Mouse (Mus musculus): ENCODE results near the gene Tmem189.
"Not testable (repeated sequence)": the region's sequence is repeated elsewhere in the genome, so short reads cannot be mapped to it uniquely, and the experiment has no call there.

Tmem189 gene

GRCm38 (mm10) chr2:167622352-167622751 lies 67.3 kb downstream of the Tmem189 start:
- DNase-seq (ENCODE audit: extremely low spot score), result no peak

- no peak for DNase-seq (ENCODE audit: extremely low spot score)
Observed at GRCm38 (mm10) chr2:167621255-167622087, 68.2 kb downstream of the Tmem189 start.

- no peak for DNase-seq (ENCODE audit: extremely low spot score)
Observed at GRCm38 (mm10) chr2:167617472-167617871, 72.2 kb downstream of the Tmem189 start.

GRCm38 (mm10) chr2:167617034-167617433 lies 72.6 kb downstream of the Tmem189 start:
- no peak for DNase-seq (ENCODE audit: extremely low spot score)

GRCm38 (mm10) chr2:167613335-167613734 lies 76.3 kb downstream of the Tmem189 start:
- not testable (repeated sequence) for DNase-seq (ENCODE audit: extremely low spot score)

- DNase-seq (ENCODE audit: extremely low spot score), result no peak
Observed at GRCm38 (mm10) chr2:167612122-167612521, 77.5 kb downstream of the Tmem189 start.

GRCm38 (mm10) chr2:167611287-167611686 lies 78.3 kb downstream of the Tmem189 start:
- no peak for DNase-seq (ENCODE audit: extremely low spot score)

GRCm38 (mm10) chr2:167606745-167607123 lies 82.9 kb downstream of the Tmem189 start:
- no peak for DNase-seq (ENCODE audit: extremely low spot score)

- DNase-seq (ENCODE audit: extremely low spot score), result no peak
Observed at GRCm38 (mm10) chr2:167605817-167606744, 83.5 kb downstream of the Tmem189 start.

- peak; percentile 86 for DNase-seq (ENCODE audit: extremely low spot score)
Observed at GRCm38 (mm10) chr2:167605178-167605794, 84.3 kb downstream of the Tmem189 start.

GRCm38 (mm10) chr2:167602978-167603377 lies 86.6 kb downstream of the Tmem189 start:
- no peak for DNase-seq (ENCODE audit: extremely low spot score)

- DNase-seq (ENCODE audit: extremely low spot score), result no peak
Observed at GRCm38 (mm10) chr2:167602364-167602763, 87.3 kb downstream of the Tmem189 start.

- no peak for DNase-seq (ENCODE audit: extremely low spot score)
Observed at GRCm38 (mm10) chr2:167600481-167600995, 89.1 kb downstream of the Tmem189 start.

GRCm38 (mm10) chr2:167599917-167600316 lies 89.7 kb downstream of the Tmem189 start:
- no peak for DNase-seq (ENCODE audit: extremely low spot score)

- DNase-seq (ENCODE audit: extremely low spot score), result no peak
Observed at GRCm38 (mm10) chr2:167599195-167599594, 90.4 kb downstream of the Tmem189 start.

- peak; percentile 77 for DNase-seq (ENCODE audit: extremely low spot score)
Observed at GRCm38 (mm10) chr2:167597492-167598186, 92.0 kb downstream of the Tmem189 start.

GRCm38 (mm10) chr2:167596726-167597491 lies 92.7 kb downstream of the Tmem189 start:
- no peak for DNase-seq (ENCODE audit: extremely low spot score)

GRCm38 (mm10) chr2:167596262-167596661 lies 93.4 kb downstream of the Tmem189 start:
- DNase-seq (ENCODE audit: extremely low spot score), result no peak

GRCm38 (mm10) chr2:167595761-167596171 lies 93.9 kb downstream of the Tmem189 start:
- DNase-seq (ENCODE audit: extremely low spot score), result peak; percentile 83

GRCm38 (mm10) chr2:167594444-167594934 lies 95.1 kb downstream of the Tmem189 start:
- DNase-seq (ENCODE audit: extremely low spot score), result no peak

All from embryo, embryonic 9.5 days (tissue).